Mouse (Mus musculus): ENCODE results near the gene Rgl1. TPM values are rescaled to one million over a fixed set of nuclear protein-coding genes. Genes with fewer than 3 reads are reported as not detected.

The Rgl1 gene
- polyA plus RNA-seq (2015; fragmentation: Nextera tagmentation; extraction: Ambion mirVana), result 36.3 and 38.0 TPM in 2 replicates

- H3K27me3 ChIP-seq, result peaks cover 3% of the 10 kb centered on the region; the same call in 1 of the 2 replicates
- ATAC-seq (ENCODE audit: insufficient number of reproducible peaks, low FRiP score, low TSS enrichment, low read depth), result peak; percentile 98
- peak within 1 kb of the TSS; percentile 95 for H3K9ac ChIP-seq
- H3K4me3 ChIP-seq (replicated peaks), result peak within 1 kb of the TSS; percentile 94
- WGBS, result under 1% methylated on average over 86 of the region's 86 CpGs
- H3K27ac ChIP-seq (replicated peaks), result peak within 1 kb of the TSS; percentile 86
- H3K4me1 ChIP-seq, result peaks cover 15% of the 10 kb centered on the region
- H3K9me3 ChIP-seq (replicated peaks), result no peaks in the 10 kb centered on the region
- peak within 1 kb of the TSS; percentile 96 for H3K4me2 ChIP-seq (replicated peaks)
- H3K36me3 ChIP-seq, result peaks cover 13% of the 10 kb centered on the region
These were observed at the start of gene Rgl1, which contains the start of gene Arpc5 for GRCm38 (mm10) chr1:152766032-152766772. TSS of gene Rgl1 (minus strand) at chr1:152766351. TSS of gene Arpc5 (plus strand) at chr1:152766542.

DNA sequence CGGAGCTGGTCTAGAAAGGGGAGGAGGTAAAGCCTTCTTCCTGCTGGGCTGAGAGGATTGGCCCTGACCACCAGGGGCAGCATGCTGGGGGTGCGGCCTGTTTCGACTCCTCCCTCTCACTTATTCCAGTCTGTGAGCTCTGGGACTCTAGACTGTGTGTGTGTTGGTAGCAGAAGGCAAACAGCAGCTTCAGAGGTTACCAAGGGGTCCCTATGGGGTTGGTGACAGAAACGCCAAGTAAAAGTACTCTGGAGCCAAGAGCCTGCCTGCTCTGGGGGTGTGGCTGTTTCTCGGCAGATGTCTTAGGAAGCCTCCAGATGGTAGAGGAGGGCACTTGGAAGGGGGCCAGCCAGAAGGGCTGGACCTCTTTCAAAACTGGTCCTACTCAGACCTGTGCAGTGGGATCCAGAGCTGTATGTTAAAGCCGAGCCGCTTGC lies 49.1 kb upstream of the Rgl1 start:
- ATAC-seq (ENCODE audit: insufficient number of reproducible peaks, low FRiP score, low TSS enrichment, low read depth), result peak; percentile 83
- Histone ChIP-seq H3K4me2 (replicated peaks) (peak overlapping the region; percentile 31), H3K9ac (no peak overlapping the region), H3K4me3 (replicated peaks) (no peak overlapping the region), H3K27ac (replicated peaks) (0 out of 2 replicates have a peak overlapping the region, but pooled peaks have one; percentile 28), H3K27me3 (no peaks in the 10 kb centered on the region), H3K36me3 (no peaks in the 10 kb centered on the region), H3K9me3 (replicated peaks) (no peaks in the 10 kb centered on the region), H3K4me1 (peaks cover 29% of the 10 kb centered on the region)
- WGBS, result 40% methylated on average over 7 of the region's 7 CpGs

DNA sequence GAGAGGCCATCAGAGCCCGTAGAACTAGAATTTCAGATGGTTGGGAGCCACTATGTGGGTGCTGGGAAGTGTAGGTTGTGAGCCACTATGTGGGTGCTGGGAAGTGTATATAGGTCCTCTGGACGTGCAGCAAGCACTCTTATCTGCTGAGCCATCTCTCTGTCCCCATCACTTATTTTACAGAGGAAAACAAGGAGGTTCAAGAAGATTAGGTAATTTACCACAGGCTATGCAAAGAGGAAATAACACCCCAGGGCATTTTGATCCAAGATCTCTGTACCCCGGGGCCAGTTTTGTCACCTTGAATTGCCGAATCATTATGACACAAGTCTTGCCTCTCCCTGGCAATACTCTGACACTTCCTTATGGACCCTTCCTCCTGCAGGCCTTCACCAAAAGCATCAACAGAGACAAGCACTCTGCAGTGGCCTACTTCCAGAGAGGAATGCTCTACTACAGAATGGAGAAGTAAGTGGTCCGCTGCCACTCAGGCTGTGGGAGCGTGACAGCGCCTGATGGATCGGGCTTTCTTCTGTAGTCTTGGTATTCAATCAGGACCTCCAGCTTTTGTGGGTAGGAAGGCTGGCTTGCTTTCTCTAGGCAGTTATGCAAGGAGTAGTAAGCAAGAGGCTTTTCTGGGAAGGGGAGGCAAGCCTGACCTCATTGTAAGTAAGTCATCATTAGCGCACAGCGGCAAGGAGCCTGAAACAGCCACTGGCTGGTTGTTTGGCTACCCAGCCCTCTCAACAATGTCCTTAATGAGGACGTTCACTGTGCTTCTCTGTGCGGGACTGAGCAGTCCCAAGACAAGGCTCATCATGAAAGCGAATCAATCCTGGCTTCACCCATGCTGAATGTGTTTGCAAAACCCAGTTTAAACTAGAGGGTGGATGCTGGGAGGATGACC lies 44.6 kb upstream of the Rgl1 start:
- Histone ChIP-seq H3K27me3 (no peaks in the 10 kb centered on the region), H3K4me3 (replicated peaks) (no peak overlapping the region), H3K9me3 (replicated peaks) (no peaks in the 10 kb centered on the region), H3K4me2 (replicated peaks) (no peak overlapping the region), H3K4me1 (peaks cover 16% of the 10 kb centered on the region), H3K36me3 (no peaks in the 10 kb centered on the region), H3K27ac (replicated peaks) (no peak overlapping the region), H3K9ac (no peak overlapping the region)
- WGBS, result 75% methylated on average over 13 of the region's 13 CpGs
- no peak for ATAC-seq (ENCODE audit: insufficient number of reproducible peaks, low FRiP score, low TSS enrichment, low read depth)

GRCm38 (mm10) chr1:152809541-152810252 lies 43.5 kb upstream of the Rgl1 start:
- Histone ChIP-seq H3K9me3 (replicated peaks) (no peaks in the 10 kb centered on the region), H3K9ac (no peak overlapping the region), H3K27me3 (no peaks in the 10 kb centered on the region), H3K4me3 (replicated peaks) (no peak overlapping the region), H3K36me3 (no peaks in the 10 kb centered on the region), H3K4me2 (replicated peaks) (no peak overlapping the region), H3K4me1 (0 out of 2 replicates have a peak, but pooled peaks cover 9% of the 10 kb centered on the region), H3K27ac (replicated peaks) (no peak overlapping the region)
- ATAC-seq (ENCODE audit: insufficient number of reproducible peaks, low FRiP score, low TSS enrichment, low read depth), result no peak
- WGBS, result 29% methylated on average over 8 of the region's 8 CpGs

DNA sequence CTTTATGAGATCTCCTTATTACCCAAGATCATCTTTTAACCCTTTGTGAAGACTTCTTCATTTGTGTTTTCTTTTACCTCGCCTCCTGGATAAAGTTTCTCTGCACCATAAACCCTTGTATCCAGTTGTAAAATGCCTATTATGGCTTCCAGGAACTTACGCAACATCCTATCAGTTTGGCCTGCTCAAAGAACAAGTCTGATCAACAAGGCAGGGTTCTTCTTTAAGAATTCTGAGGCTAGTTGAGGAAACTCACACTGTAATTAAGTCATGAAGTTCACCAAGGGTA lies 42.2 kb upstream of the Rgl1 start:
- H3K4me2 ChIP-seq (replicated peaks), result no peak overlapping the region
- H3K27ac ChIP-seq (replicated peaks), result no peak overlapping the region
- H3K36me3 ChIP-seq, result no peaks in the 10 kb centered on the region
- no peak overlapping the region for H3K4me3 ChIP-seq (replicated peaks)
- no peaks in the 10 kb centered on the region for H3K27me3 ChIP-seq
- ATAC-seq (ENCODE audit: insufficient number of reproducible peaks, low FRiP score, low TSS enrichment, low read depth), result no peak
- H3K9me3 ChIP-seq (replicated peaks), result no peaks in the 10 kb centered on the region
- 0 out of 2 replicates have a peak, but pooled peaks cover 9% of the 10 kb centered on the region for H3K4me1 ChIP-seq
- WGBS, result 62% methylated on average over 2 of the region's 2 CpGs
- H3K9ac ChIP-seq, result no peak overlapping the region

- no peaks in the 10 kb centered on the region for H3K27me3 ChIP-seq
- 0 out of 2 replicates have a peak, but pooled peaks cover 9% of the 10 kb centered on the region for H3K4me1 ChIP-seq
- H3K9ac ChIP-seq, result no peak overlapping the region
- H3K4me2 ChIP-seq (replicated peaks), result no peak overlapping the region
- WGBS, result 53% methylated on average over 18 of the region's 18 CpGs
- H3K27ac ChIP-seq (replicated peaks), result no peak overlapping the region
- no peaks in the 10 kb centered on the region for H3K36me3 ChIP-seq
- ATAC-seq (ENCODE audit: insufficient number of reproducible peaks, low FRiP score, low TSS enrichment, low read depth), result 0 out of 2 replicates have a peak, but pooled peaks have one; percentile 35
- H3K4me3 ChIP-seq (replicated peaks), result no peak overlapping the region
- H3K9me3 ChIP-seq (replicated peaks), result no peaks in the 10 kb centered on the region
These were observed 41.7 kb upstream of the Rgl1 start for GRCm38 (mm10) chr1:152807619-152808391.

DNA sequence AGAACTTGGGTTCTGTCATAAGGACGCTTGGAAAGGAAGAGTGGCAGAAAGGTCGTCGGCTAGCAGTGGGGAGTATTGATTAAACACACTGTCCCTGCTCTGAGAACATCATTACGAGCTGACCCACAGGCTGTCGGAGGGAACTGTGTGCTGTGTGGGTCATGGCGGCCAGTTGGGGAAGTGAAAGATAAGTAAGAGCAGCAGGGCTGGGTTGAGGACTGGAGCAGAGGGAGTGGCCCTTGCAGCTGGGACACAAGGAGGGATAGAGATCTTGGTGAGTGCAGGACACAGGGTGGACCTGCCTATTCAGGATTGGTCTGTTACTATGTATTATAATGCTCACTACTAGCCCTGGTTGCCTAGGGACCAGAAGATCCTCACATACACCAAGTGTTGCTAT lies 38.8 kb upstream of the Rgl1 start:
- no peak for ATAC-seq (ENCODE audit: insufficient number of reproducible peaks, low FRiP score, low TSS enrichment, low read depth)
- Histone ChIP-seq H3K9me3 (replicated peaks) (no peaks in the 10 kb centered on the region), H3K4me3 (replicated peaks) (no peak overlapping the region), H3K27ac (replicated peaks) (no peak overlapping the region), H3K4me2 (replicated peaks) (no peak overlapping the region), H3K9ac (no peak overlapping the region), H3K36me3 (no peaks in the 10 kb centered on the region), H3K4me1 (peaks cover 9% of the 10 kb centered on the region; the same call in 1 of the 2 replicates), H3K27me3 (no peaks in the 10 kb centered on the region)
- WGBS, result 87% methylated on average over 6 of the region's 6 CpGs

- Histone ChIP-seq H3K4me2 (replicated peaks) (no peak overlapping the region), H3K4me1 (peaks cover 4% of the 10 kb centered on the region; the same call in 1 of the 2 replicates), H3K9me3 (replicated peaks) (no peaks in the 10 kb centered on the region), H3K4me3 (replicated peaks) (no peak overlapping the region), H3K9ac (no peak overlapping the region), H3K27ac (replicated peaks) (no peak overlapping the region), H3K36me3 (no peaks in the 10 kb centered on the region), H3K27me3 (no peaks in the 10 kb centered on the region)
- no peak for ATAC-seq (ENCODE audit: insufficient number of reproducible peaks, low FRiP score, low TSS enrichment, low read depth)
- WGBS, result 82% methylated on average over 13 of the region's 13 CpGs
These were observed 34.6 kb upstream of the Rgl1 start for GRCm38 (mm10) chr1:152800633-152801176.

DNA sequence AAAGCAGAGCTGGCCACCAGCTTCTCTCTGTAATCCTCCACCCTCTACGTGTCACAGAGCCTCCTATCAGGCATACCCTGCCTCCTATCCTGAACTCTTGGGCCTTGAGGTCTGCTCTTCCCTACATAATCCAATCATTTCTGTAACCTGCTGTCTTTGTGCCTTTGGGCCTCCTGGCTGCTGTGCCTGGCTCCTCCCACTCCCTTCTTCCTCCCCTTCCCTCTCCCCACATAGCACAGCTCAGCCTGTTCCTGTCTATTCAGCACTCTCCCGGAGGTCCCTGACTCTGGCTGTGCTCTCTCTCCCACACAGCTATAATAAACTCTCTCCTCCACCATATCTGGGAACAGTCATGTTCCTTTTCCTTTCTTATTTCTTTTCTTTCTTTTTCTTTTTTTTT lies 33.7 kb upstream of the Rgl1 start, which contains the start of gene Ncf2:
Gene Ncf2, plus strand, starts transcription at position 298 of the 400 bp plus-strand sequence.
- H3K27ac ChIP-seq (replicated peaks), result no peak within 1 kb of the TSS
- H3K36me3 ChIP-seq, result no peaks in the 10 kb centered on the region
- no peak within 1 kb of the TSS for H3K4me2 ChIP-seq (replicated peaks)
- peaks cover 4% of the 10 kb centered on the region; the same call in 1 of the 2 replicates for H3K4me1 ChIP-seq
- no peak within 1 kb of the TSS for H3K4me3 ChIP-seq (replicated peaks)
- H3K27me3 ChIP-seq, result no peaks in the 10 kb centered on the region
- peak; percentile 86 for ATAC-seq (ENCODE audit: insufficient number of reproducible peaks, low FRiP score, low TSS enrichment, low read depth)
- H3K9ac ChIP-seq, result no peak within 1 kb of the TSS
- H3K9me3 ChIP-seq (replicated peaks), result no peaks in the 10 kb centered on the region
- 20% methylated on average over 2 of the region's 2 CpGs for WGBS

DNA sequence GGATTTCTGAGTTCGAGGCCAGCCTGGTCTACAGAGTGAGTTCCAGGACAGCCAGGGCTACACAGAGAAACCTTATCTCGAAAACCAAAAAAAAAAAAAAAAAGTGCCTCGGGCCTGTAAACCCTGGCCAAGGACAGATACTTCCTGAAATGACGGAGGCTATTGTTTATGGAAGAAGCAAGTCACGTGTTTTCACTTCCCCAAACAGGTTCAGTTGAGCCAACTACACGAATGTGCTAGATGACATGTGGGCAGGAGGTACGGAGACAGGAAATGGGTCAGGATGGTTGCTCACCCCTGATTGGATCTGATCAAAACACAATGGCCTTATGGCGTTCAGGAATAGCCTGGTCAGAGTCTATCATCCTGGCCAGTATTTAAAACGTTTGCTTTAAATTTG lies 32.0 kb upstream of the Rgl1 start:
- Histone ChIP-seq H3K4me1 (peaks cover 4% of the 10 kb centered on the region; the same call in 1 of the 2 replicates), H3K9me3 (replicated peaks) (no peaks in the 10 kb centered on the region), H3K9ac (no peak overlapping the region), H3K27ac (replicated peaks) (no peak overlapping the region), H3K4me3 (replicated peaks) (no peak overlapping the region), H3K27me3 (no peaks in the 10 kb centered on the region), H3K4me2 (replicated peaks) (no peak overlapping the region), H3K36me3 (no peaks in the 10 kb centered on the region)
- no peak; the same call in 1 of the 2 replicates for ATAC-seq (ENCODE audit: insufficient number of reproducible peaks, low FRiP score, low TSS enrichment, low read depth)
- 59% methylated on average over 9 of the region's 9 CpGs for WGBS

Measured in embryonic facial prominence, embryonic 15.5 days (tissue).